Mouse (Mus musculus) lung, postnatal 0 days (tissue): ENCODE measurements around the gene Dusp12. TPM values are rescaled to one million over a fixed set of nuclear protein-coding genes. Genes with fewer than 3 reads are reported as not detected.

ENCODE experiments used
- ATAC-seq: fragments of 200-750 bp; cut with Nextera tagmentation; 2 replicates; pipeline ENCODE4 v1.8.0; 2017; ENCODE audit warnings: moderate library complexity
- DNase-seq: peaks from one replicate; pipeline ENCODE4 v3.0.0-alpha.2; 2016; ENCODE audit warnings: low spot score
- H3K27ac ChIP-seq: fragments of 300-500 bp; sonication (generic); 2 replicates; pipeline ENCODE4 v1.5.1; 2014; ENCODE audit warnings: antibody characterized with exemption, mild to moderate bottlenecking, low read length, mixed read lengths
- H3K27me3 ChIP-seq: fragments of 300-500 bp; sonication (generic); replicated peaks from 2 replicates; pipeline ENCODE4 v1.6.1; 2014; ENCODE audit warnings: low read length, mixed read lengths; ENCODE audit not compliant: insufficient read depth
- H3K36me3 ChIP-seq: fragments of 300-500 bp; sonication (generic); 2 replicates; pipeline ENCODE4 v1.6.1; 2014; ENCODE audit warnings: low read length, mixed read lengths; ENCODE audit not compliant: insufficient read depth
- H3K4me1 ChIP-seq: fragments of 300-500 bp; sonication (generic); 2 replicates; pipeline ENCODE4 v1.6.1; 2014; ENCODE audit warnings: antibody characterized with exemption, low read depth, low read length, mixed read lengths; ENCODE audit not compliant: insufficient read depth
- H3K4me2 ChIP-seq: fragments of 300-500 bp; sonication (generic); replicated peaks from 2 replicates; pipeline ENCODE4 v1.6.1; 2014; ENCODE audit warnings: low read depth, mild to moderate bottlenecking, low read length, moderate library complexity, mixed read lengths
- H3K4me3 ChIP-seq: fragments of 300-500 bp; sonication (generic); 2 replicates; pipeline ENCODE4 v1.5.1; 2014; ENCODE audit warnings: low read depth, low read length
- H3K9ac ChIP-seq: fragments of 300-500 bp; sonication (generic); replicated peaks from 2 replicates; pipeline ENCODE4 v1.6.1; 2014; ENCODE audit warnings: low read depth, mild to moderate bottlenecking
- H3K9me3 ChIP-seq: fragments of 300-500 bp; sonication (generic); 2 replicates; pipeline ENCODE4 v1.6.1; 2016; ENCODE audit warnings: low read length, mixed read lengths
- CTCF ChIP-seq: IDR thresholded peaks from 2 replicates; pipeline ENCODE4 v1.5.1; 2016; ENCODE audit warnings: antibody characterized with exemption, mild to moderate bottlenecking
- EP300 ChIP-seq: IDR thresholded peaks from 2 replicates; pipeline ENCODE4 v1.6.1; 2016; ENCODE audit warnings: antibody characterized with exemption, mild to moderate bottlenecking, control low read depth
- WGBS: fragments of 180-500 bp; shearing (Covaris S2); extraction: QIAGEN DNeasy Blood & Tissue Kit; methylation state at CpG from one replicate; pipeline ENCODE4 v1.1.7; 2014; 5-methylcytosine and 5-hydroxymethylcytosine counted together
- polyA plus RNA-seq: library from polyadenylated mRNA; unstranded; fragments of >200 nt; fragmentation: Nextera tagmentation; extraction: Ambion mirVana; gene quantifications from 2 replicates; pipeline ENCODE4 v1.2.1, GENCODE M21; 2015

The Dusp12 gene
- polyA plus RNA-seq, 1 experiment from 2014 or later = 22.5 TPM

DNA sequence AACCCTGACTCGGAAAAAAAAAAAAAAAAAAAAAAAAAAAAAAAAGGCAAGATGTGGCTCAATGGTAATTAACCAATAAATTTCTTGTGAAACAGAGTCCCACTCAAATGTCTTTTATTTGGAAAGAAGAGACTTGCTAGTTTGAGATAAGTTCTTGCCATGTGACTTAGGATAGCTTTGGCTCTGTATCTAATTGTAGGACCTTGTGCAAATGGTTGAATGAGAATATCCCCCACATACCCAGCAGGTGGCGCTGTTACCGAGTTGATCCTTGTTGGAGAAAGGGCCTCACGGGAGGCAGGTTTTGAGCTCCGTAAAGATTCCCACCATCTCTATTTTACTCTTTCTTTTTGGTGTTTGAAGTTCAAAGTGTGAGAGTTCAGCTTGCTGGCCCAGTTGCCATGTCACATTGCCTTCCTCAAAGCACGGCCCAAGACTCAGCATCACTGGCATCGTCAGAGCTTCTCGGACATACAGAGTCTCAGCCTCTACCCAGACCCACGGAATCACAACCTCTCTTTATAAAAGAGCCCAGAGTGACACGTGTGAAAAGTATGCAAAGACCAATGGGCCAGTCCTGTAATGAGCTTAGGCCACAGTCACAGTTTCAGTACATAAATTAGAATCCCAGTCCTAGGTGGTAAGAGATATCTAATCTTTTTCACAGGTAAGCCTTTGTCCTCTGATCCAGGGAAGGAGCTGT lies 16.3 kb upstream of the Dusp12 start:
- DNase-seq (peak; percentile 88), ATAC-seq (peak; percentile 55)
- Histone ChIP-seq H3K4me1 (no peaks in the 10 kb centered on the region), H3K4me2 (no peak overlapping the region), H3K27me3 (no peaks in the 10 kb centered on the region; the same call in 1 of the 2 replicates), H3K9me3 (no peaks in the 10 kb centered on the region), H3K9ac (no peak overlapping the region), H3K4me3 (no peak overlapping the region), H3K36me3 (no peaks in the 10 kb centered on the region), H3K27ac (no peak overlapping the region)
- WGBS = 30% methylated on average over 10 of the region's 10 CpGs
- no peak for TF ChIP-seq EP300
- TF ChIP-seq CTCF = peak; percentile 85

- H3K9ac ChIP-seq = no peak overlapping the region
- TF ChIP-seq CTCF (peak; percentile 65), EP300 (no peak)
Observed at GRCm38 (mm10) chr1:170900799-170901467, 15.6 kb upstream of the Dusp12 start.

DNA sequence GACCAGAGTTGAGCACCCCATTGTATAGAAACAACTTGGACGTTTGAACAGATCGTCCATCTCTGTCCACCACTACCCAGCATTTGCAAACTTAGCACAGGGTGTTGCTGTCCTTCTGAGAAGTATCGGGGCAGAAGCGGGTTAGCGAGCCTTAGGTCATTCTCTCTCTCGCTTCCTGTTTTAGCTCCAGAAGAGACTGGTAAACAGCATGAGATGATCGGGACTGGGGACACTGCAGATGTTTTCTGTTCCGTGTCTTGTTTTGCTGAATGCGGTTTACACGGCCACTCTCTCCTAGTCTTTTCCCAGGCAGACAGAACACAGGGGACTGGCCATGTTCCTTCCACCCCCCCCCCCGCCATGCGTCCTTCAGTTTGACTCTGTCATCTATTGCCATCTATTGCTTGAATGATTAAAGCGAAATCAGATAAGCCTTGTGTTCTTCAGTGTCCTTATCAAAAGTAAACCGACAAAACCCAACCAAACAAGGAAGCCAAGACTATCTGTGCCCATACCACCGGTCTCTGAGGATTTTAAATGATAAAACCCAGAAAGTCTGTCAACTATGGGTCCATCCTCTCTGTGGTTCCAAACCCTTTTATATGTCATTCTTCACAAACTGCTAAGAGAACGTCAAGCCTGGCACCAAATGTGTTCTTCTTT lies 13.2 kb upstream of the Dusp12 start:
- H3K9ac ChIP-seq = no peak overlapping the region
- no peaks in the 10 kb centered on the region for H3K36me3 ChIP-seq
- no peaks in the 10 kb centered on the region for H3K4me1 ChIP-seq
- DNase-seq (no peak), ATAC-seq (peak; percentile 33; the same call in 1 of the 2 replicates)
- WGBS = 44% methylated on average over 16 of the region's 16 CpGs
- H3K27ac ChIP-seq = no peak overlapping the region
- no peaks in the 10 kb centered on the region for H3K27me3 ChIP-seq
- H3K9me3 ChIP-seq = no peaks in the 10 kb centered on the region
- no peak overlapping the region for H3K4me2 ChIP-seq
- no peak overlapping the region for H3K4me3 ChIP-seq
- no peak for TF ChIP-seq EP300
- no peak for TF ChIP-seq CTCF

More at GRCm38 (mm10) chr1:170900799-170901467, 15.6 kb upstream of the Dusp12 start:
- no peaks in the 10 kb centered on the region for H3K4me1 ChIP-seq
- H3K9me3 ChIP-seq = no peaks in the 10 kb centered on the region
- H3K4me3 ChIP-seq = no peak overlapping the region
- no peak for ATAC-seq
- no peaks in the 10 kb centered on the region for H3K27me3 ChIP-seq
- DNase-seq = peak; percentile 81
- no peak overlapping the region for H3K4me2 ChIP-seq
- no peak overlapping the region for H3K27ac ChIP-seq
- H3K36me3 ChIP-seq = no peaks in the 10 kb centered on the region
- 31% methylated on average over 10 of the region's 10 CpGs for WGBS

- WGBS = 70% methylated on average over 5 of the region's 5 CpGs
- Histone ChIP-seq H3K9ac (no peak overlapping the region), H3K4me3 (no peak overlapping the region), H3K9me3 (no peaks in the 10 kb centered on the region), H3K4me2 (no peak overlapping the region), H3K27ac (no peak overlapping the region), H3K27me3 (no peaks in the 10 kb centered on the region), H3K4me1 (no peaks in the 10 kb centered on the region), H3K36me3 (no peaks in the 10 kb centered on the region)
- ATAC-seq = no peak
- DNase-seq = no peak
- TF ChIP-seq EP300 = peak; percentile 33; the same call in 1 of the 2 replicates
- TF ChIP-seq CTCF = no peak
Observed at GRCm38 (mm10) chr1:170896651-170897281, 11.4 kb upstream of the Dusp12 start.

DNA sequence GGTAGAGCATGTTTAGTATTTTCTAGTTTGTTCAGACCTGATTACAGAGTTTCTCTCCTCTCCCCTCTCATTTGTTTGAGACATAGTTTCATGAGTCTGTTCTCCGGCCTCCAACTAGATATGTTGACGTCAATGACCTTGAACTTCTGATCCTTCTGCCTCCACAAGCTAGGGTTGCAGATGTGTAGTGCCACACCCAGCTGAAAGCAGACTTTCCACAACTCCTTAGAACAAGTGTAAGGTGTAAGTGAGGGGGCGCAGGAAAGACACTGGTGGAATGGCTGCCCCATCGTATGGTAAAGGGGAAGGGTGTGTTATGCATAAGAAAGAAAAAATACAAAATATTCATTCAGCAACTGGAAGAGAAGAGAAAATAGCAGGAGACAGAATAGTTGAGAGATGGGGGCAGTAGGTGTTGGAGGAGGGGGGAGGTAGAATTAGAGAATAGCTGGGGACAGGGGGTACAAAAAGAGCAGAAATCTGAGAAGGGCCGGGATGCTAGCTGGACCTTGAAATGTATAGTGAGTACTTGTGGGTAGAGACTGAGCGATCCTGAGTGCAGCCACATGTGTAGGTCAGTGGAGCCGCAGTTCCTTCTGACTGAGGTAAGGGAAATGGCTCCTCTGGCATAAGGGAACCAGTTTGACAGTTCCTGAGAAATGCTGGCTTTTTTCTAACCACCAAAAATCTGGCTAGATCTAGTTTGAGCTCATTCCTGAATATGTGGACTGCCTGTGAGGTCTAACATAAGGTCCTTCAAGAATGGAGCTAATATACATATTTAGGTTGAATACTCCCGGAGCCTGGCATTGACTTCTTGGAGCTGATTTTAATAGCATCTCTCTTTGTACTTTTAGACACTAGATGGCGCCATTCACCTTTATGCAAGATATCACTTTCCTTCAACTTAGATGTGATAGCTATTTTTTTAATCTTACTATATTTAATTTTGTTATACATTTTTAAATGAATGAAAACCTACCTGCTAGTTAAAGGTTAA lies 9.6 kb upstream of the Dusp12 start:
- Histone ChIP-seq H3K4me3 (no peak overlapping the region), H3K4me2 (no peak overlapping the region), H3K27ac (no peak overlapping the region), H3K36me3 (no peaks in the 10 kb centered on the region), H3K9me3 (no peaks in the 10 kb centered on the region), H3K9ac (no peak overlapping the region), H3K4me1 (no peaks in the 10 kb centered on the region), H3K27me3 (no peaks in the 10 kb centered on the region)
- WGBS = 58% methylated on average over 9 of the region's 9 CpGs
- DNase-seq (peak; percentile 67), ATAC-seq (no peak)
- TF ChIP-seq EP300 = no peak
- peak; percentile 63 for TF ChIP-seq CTCF
